Mouse (Mus musculus) erythroblast, embryonic 14.5 days (primary cell): ENCODE results near the gene Mapk8ip3. TPM values are rescaled to one million over a fixed set of nuclear protein-coding genes. Genes with fewer than 3 reads are reported as not detected.

Source experiments
- H3K27me3 ChIP-seq: 2 replicates; pipeline ENCODE4 v1.6.1; 2012; ENCODE audit warnings: inconsistent platforms; ENCODE audit not compliant: control insufficient read depth
- H3K36me3 ChIP-seq: 2 replicates; pipeline ENCODE4 v1.6.1; 2012; ENCODE audit warnings: mild to moderate bottlenecking, inconsistent platforms; ENCODE audit not compliant: control insufficient read depth
- H3K4me1 ChIP-seq: 2 replicates; pipeline ENCODE4 v1.6.1; 2012; ENCODE audit warnings: inconsistent platforms; ENCODE audit not compliant: control insufficient read depth
- H3K4me3 ChIP-seq: replicated peaks from 2 replicates; pipeline ENCODE3; 2012; ENCODE audit warnings: moderate library complexity, mild to moderate bottlenecking, inconsistent platforms
- H3K9me3 ChIP-seq: 2 replicates; pipeline ENCODE4 v1.6.1; 2012; ENCODE audit warnings: low read length, inconsistent platforms, mixed read lengths; ENCODE audit not compliant: control insufficient read depth
- GATA1 ChIP-seq: IDR thresholded peaks from 2 replicates; pipeline ENCODE4 v1.6.1; 2012; ENCODE audit warnings: low read length, inconsistent platforms, mixed read lengths
- TAL1 ChIP-seq: IDR thresholded peaks from 3 replicates; pipeline ENCODE4 v1.6.1; 2012; ENCODE audit warnings: low read length, inconsistent platforms, mixed read lengths
- polyA plus RNA-seq: library from polyadenylated mRNA; stranded (reverse); fragments of >175 nt; gene quantifications from 2 replicates; pipeline ENCODE4 v1.2.3, GENCODE M21; 2012

Mapk8ip3 gene
- polyA plus RNA-seq, 1 experiment: 5.7 TPM

GRCm38 (mm10) chr17:24881738-24882440 is 54.9 kb downstream of the Mapk8ip3 start:
- H3K9me3 ChIP-seq: no peaks in the 10 kb centered on the region
- TF ChIP-seq TAL1 (no peak), GATA1 (no peak)
- no peaks in the 10 kb centered on the region for H3K27me3 ChIP-seq
- H3K4me1 ChIP-seq: peaks cover 45% of the 10 kb centered on the region
- no peak overlapping the region for H3K4me3 ChIP-seq
- H3K36me3 ChIP-seq: peaks cover 56% of the 10 kb centered on the region

- peaks cover 36% of the 10 kb centered on the region for H3K36me3 ChIP-seq
- TF ChIP-seq GATA1 (no peak), TAL1 (no peak)
- H3K4me3 ChIP-seq: no peak overlapping the region
- peaks cover 21% of the 10 kb centered on the region for H3K4me1 ChIP-seq
- no peaks in the 10 kb centered on the region; the same call in 1 of the 2 replicates for H3K27me3 ChIP-seq
- no peaks in the 10 kb centered on the region for H3K9me3 ChIP-seq
These were observed 58.2 kb downstream of the Mapk8ip3 start for GRCm38 (mm10) chr17:24878531-24878930.

GRCm38 (mm10) chr17:24878117-24878397 is 58.7 kb downstream of the Mapk8ip3 start:
- Histone ChIP-seq H3K36me3 (peaks cover 31% of the 10 kb centered on the region), H3K9me3 (no peaks in the 10 kb centered on the region), H3K4me1 (peaks cover 16% of the 10 kb centered on the region), H3K27me3 (no peaks in the 10 kb centered on the region; the same call in 1 of the 2 replicates), H3K4me3 (no peak overlapping the region)
- TF ChIP-seq TAL1 (no peak), GATA1 (no peak)

- Histone ChIP-seq H3K36me3 (peaks cover 26% of the 10 kb centered on the region), H3K9me3 (no peaks in the 10 kb centered on the region), H3K27me3 (no peaks in the 10 kb centered on the region; the same call in 1 of the 2 replicates), H3K4me1 (peaks cover 14% of the 10 kb centered on the region), H3K4me3 (no peak overlapping the region)
- TF ChIP-seq GATA1 (no peak), TAL1 (no peak)
These were observed 59.3 kb downstream of the Mapk8ip3 start for GRCm38 (mm10) chr17:24877336-24878116.

- peaks cover 8% of the 10 kb centered on the region for H3K4me1 ChIP-seq
- no peak overlapping the region for H3K4me3 ChIP-seq
- no peak for TF ChIP-seq TAL1
- TF ChIP-seq GATA1: no peak
- peaks cover 2% of the 10 kb centered on the region; the same call in 1 of the 2 replicates for H3K36me3 ChIP-seq
- no peaks in the 10 kb centered on the region; the same call in none of the 2 replicates for H3K27me3 ChIP-seq
- no peaks in the 10 kb centered on the region for H3K9me3 ChIP-seq
These were observed 61.8 kb downstream of the Mapk8ip3 start for GRCm38 (mm10) chr17:24874989-24875388.

GRCm38 (mm10) chr17:24874405-24874745 is 62.4 kb downstream of the Mapk8ip3 start:
- H3K36me3 ChIP-seq: no peaks in the 10 kb centered on the region
- peaks cover 8% of the 10 kb centered on the region for H3K4me1 ChIP-seq
- no peaks in the 10 kb centered on the region for H3K9me3 ChIP-seq
- H3K4me3 ChIP-seq: no peak overlapping the region
- no peak for TF ChIP-seq GATA1
- no peak for TF ChIP-seq TAL1
- H3K27me3 ChIP-seq: peaks cover 3% of the 10 kb centered on the region

- TF ChIP-seq GATA1: no peak
- Histone ChIP-seq H3K27me3 (peaks cover 4% of the 10 kb centered on the region), H3K36me3 (no peaks in the 10 kb centered on the region), H3K9me3 (no peaks in the 10 kb centered on the region), H3K4me3 (no peak overlapping the region), H3K4me1 (peaks cover 8% of the 10 kb centered on the region)
These were observed 62.9 kb downstream of the Mapk8ip3 start for GRCm38 (mm10) chr17:24873695-24874404.

- H3K36me3 ChIP-seq: peaks cover 49% of the 10 kb centered on the region
- H3K27me3 ChIP-seq: peaks cover 4% of the 10 kb centered on the region; the same call in 1 of the 2 replicates
- TF ChIP-seq GATA1 (no peak), TAL1 (no peak)
- H3K4me3 ChIP-seq: no peak overlapping the region
- H3K4me1 ChIP-seq: peaks cover 1% of the 10 kb centered on the region
- H3K9me3 ChIP-seq: no peaks in the 10 kb centered on the region
These were observed 68.9 kb downstream of the Mapk8ip3 start for GRCm38 (mm10) chr17:24867914-24868313.

GRCm38 (mm10) chr17:24865776-24866175 is 71.0 kb downstream of the Mapk8ip3 start, which contains the start of gene Igfals:
Gene Igfals (plus strand): TSS chr17:24865997.
- H3K4me3 ChIP-seq: no peak within 1 kb of the TSS
- peaks cover 4% of the 10 kb centered on the region; the same call in 1 of the 2 replicates for H3K27me3 ChIP-seq
- no peaks in the 10 kb centered on the region for H3K9me3 ChIP-seq
- TF ChIP-seq GATA1 (no peak), TAL1 (no peak)
- H3K4me1 ChIP-seq: peaks cover 9% of the 10 kb centered on the region
- peaks cover 70% of the 10 kb centered on the region for H3K36me3 ChIP-seq
